Mouse (Mus musculus) thymus, adult 2 months (tissue): ENCODE results near the gene Polr3e.

Experiments used
- CTCF ChIP-seq: fragments of 200-500 bp; IDR thresholded peaks from 2 replicates; pipeline ENCODE4 v1.5.1; 2012; ENCODE audit warnings: mild to moderate bottlenecking, control low read depth, low read length, moderate library complexity, borderline replicate concordance; ENCODE audit not compliant: control insufficient read depth, poor library complexity, insufficient read depth; ENCODE audit errors: extremely low read depth
- POLR2A ChIP-seq: fragments of 200-500 bp; IDR thresholded peaks from 2 replicates; pipeline ENCODE4 v1.6.1; 2012; ENCODE audit warnings: mild to moderate bottlenecking, low read length, control low read depth, moderate library complexity; ENCODE audit not compliant: control insufficient read depth, poor library complexity, insufficient read depth; ENCODE audit errors: extremely low read depth

DNA sequence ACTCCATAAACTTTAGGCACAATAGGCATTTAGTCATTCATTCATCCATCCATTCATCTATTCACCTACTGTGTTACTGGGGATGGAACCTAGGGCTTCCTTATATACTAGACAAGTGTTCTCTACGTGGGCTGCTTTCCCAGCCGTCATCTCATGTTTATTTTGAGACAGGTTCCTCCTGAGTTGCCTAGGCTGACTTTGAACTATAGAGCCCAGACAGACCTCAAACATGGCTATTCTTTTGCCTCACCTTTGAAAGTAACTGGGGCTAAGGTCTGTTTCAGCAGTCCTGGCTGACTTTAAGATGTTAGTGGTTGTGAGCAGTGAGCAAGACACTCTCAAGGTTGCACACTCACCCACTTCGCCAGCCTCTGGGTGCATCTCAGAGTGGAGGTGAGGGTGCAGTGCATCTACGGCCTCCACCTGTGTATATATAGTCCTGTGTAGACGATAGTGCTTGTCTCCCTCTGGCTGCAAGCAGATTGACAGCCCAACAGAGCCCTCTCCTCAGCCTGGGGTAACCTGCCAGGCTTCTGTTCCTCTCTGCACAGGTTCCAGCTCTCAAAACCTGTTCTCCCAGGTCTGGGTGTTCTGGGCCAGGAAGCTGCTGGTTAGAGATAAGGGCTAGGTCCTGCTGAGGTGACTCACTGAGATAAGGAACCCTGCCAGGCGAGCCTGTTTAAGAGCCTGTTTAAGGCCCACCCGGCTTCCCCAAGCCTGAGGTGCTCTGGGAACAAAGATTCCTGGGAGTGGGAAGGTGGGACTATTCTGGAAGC, 42.6 kb upstream of the Polr3e start:
- TF ChIP-seq CTCF (no peak), POLR2A (no peak)
